In the genomic region with DNA sequence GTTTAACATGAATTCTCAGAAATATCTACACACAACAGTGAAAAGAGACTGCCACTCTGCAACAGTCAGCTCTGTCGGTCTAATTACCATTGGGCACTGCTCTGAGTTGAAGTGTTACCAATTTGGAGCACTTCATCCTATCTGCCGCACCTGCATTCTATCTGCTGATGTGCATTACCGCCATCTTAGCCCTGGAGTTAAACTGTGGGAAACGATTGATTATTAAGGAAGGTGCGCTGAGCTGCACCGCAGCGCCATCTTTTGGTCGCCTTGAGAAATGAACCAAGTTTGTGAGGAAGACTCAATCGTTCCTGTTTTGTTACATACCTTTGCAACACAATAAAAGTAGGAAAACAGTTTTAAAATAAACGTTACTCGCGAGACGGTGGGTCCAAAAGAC, we compare ENCODE assay signal across 9 mouse cellular contexts.
DNase-seq lines count a peak whose midpoint lies in the region; ATAC-seq and TF ChIP-seq lines count a peak whose summit lies in the region.
"Had no signal": no experiment of that assay in that cellular context is flagged by ENCODE, and none has a peak within 500 bp of the region (broad histone marks: within the 10 kb centered on the region; RNA-seq: fewer than 3 reads in every experiment).

No protein-coding gene starts in this region.

- H3K9me3 ChIP-seq in heart, embryonic 11.5 days (replicated peaks; ENCODE audit: control insufficient read depth, low read length), result no peaks in the 10 kb centered on the region
- no peaks in the 10 kb centered on the region for H3K9me3 ChIP-seq in embryonic facial prominence, embryonic 11.5 days (replicated peaks; ENCODE audit: control insufficient read depth, low read length)
- no peaks in the 10 kb centered on the region for H3K9me3 ChIP-seq in hindbrain, embryonic 16.5 days (ENCODE audit: control insufficient read depth, low read length)
- no peaks in the 10 kb centered on the region for H3K9me3 ChIP-seq in stomach, postnatal 0 days (ENCODE audit: control insufficient read depth, low read length)
- H3K9me3 ChIP-seq: limb, embryonic 15.5 days had no signal

- no peak overlapping the region for H3K9ac ChIP-seq in heart, embryonic 11.5 days (ENCODE audit: low read depth, low read length)
- H3K9ac ChIP-seq in embryonic facial prominence, embryonic 11.5 days (replicated peaks; ENCODE audit: low read length), result no peak overlapping the region
- no peak overlapping the region for H3K9ac ChIP-seq in hindbrain, embryonic 16.5 days (ENCODE audit: low read depth, low read length)
- H3K9ac ChIP-seq in stomach, postnatal 0 days (ENCODE audit: low read length), result no peak overlapping the region
- H3K9ac ChIP-seq: limb, embryonic 15.5 days had no signal

- no peak overlapping the region for H3K4me3 ChIP-seq in heart, embryonic 11.5 days (ENCODE audit: low read depth, low read length)
- H3K4me3 ChIP-seq in embryonic facial prominence, embryonic 11.5 days (ENCODE audit: low read depth, low read length), result no peak overlapping the region
- no peak overlapping the region for H3K4me3 ChIP-seq in hindbrain, embryonic 16.5 days (ENCODE audit: low read length)
- no peak overlapping the region for H3K4me3 ChIP-seq in stomach, postnatal 0 days (ENCODE audit: low read depth, low read length)
- H3K4me3 ChIP-seq: limb, embryonic 15.5 days had no signal

- H3K4me1 ChIP-seq in heart, embryonic 11.5 days (ENCODE audit: control insufficient read depth, insufficient read depth, low read length), result no peaks in the 10 kb centered on the region
- no peaks in the 10 kb centered on the region for H3K4me1 ChIP-seq in embryonic facial prominence, embryonic 11.5 days (ENCODE audit: control insufficient read depth, insufficient read depth, low read length)
- H3K4me1 ChIP-seq in hindbrain, embryonic 16.5 days (ENCODE audit: control insufficient read depth, insufficient read depth, low read depth, low read length), result no peaks in the 10 kb centered on the region; the same call in 1 of the 2 replicates
- no peaks in the 10 kb centered on the region for H3K4me1 ChIP-seq in stomach, postnatal 0 days (replicated peaks; ENCODE audit: control insufficient read depth, insufficient read depth)
- H3K4me1 ChIP-seq: limb, embryonic 15.5 days had no signal

- H3K4me2 ChIP-seq in heart, embryonic 11.5 days, result peak overlapping the region; percentile 22; the same call in 1 of the 2 replicates
- no peak overlapping the region for H3K4me2 ChIP-seq in embryonic facial prominence, embryonic 11.5 days (ENCODE audit: low read depth, low read length)
- H3K4me2 ChIP-seq in hindbrain, embryonic 16.5 days (ENCODE audit: low read length), result peak overlapping the region; percentile 43
- H3K4me2 ChIP-seq in stomach, postnatal 0 days (replicated peaks; ENCODE audit: low read depth), result no peak overlapping the region
- H3K4me2 ChIP-seq: limb, embryonic 15.5 days had no signal

- WGBS in heart, embryonic 11.5 days (ENCODE audit: insufficient replicate concordance), result 5% methylated on average over 13 of the region's 13 CpGs
- 6% methylated on average over 13 of the region's 13 CpGs for WGBS in embryonic facial prominence, embryonic 11.5 days
- 3% methylated on average over 13 of the region's 13 CpGs for WGBS in hindbrain, embryonic 16.5 days
- 3% methylated on average over 13 of the region's 13 CpGs for WGBS in stomach, postnatal 0 days

- no peak for DNase-seq in heart, adult 8-10 months (ENCODE audit: low spot score)
- peak; percentile 35 for DNase-seq in Muller cell, postnatal 12 days (ENCODE audit: inconsistent ontology term)
- peak; percentile 70 for DNase-seq in embryonic facial prominence, embryonic 11.5 days (ENCODE audit: low spot score)
- DNase-seq in stomach, postnatal 0 days (ENCODE audit: low spot score), result peak; percentile 42
- no peak for DNase-seq in urinary bladder, postnatal 25 days (ENCODE audit: low spot score)

- peak; percentile 75 for TF ChIP-seq CTCF in stomach, postnatal 0 days (IDR thresholded peaks at IDR 0.05; ENCODE audit: low read depth)

- H3K27me3 ChIP-seq in heart, embryonic 11.5 days (ENCODE audit: control insufficient read depth, insufficient read depth, low read length), result no peaks in the 10 kb centered on the region
- H3K27me3 ChIP-seq in embryonic facial prominence, embryonic 11.5 days (ENCODE audit: control insufficient read depth, insufficient read depth, low read length), result no peaks in the 10 kb centered on the region
- no peaks in the 10 kb centered on the region for H3K27me3 ChIP-seq in hindbrain, embryonic 16.5 days (replicated peaks; ENCODE audit: control insufficient read depth, insufficient read depth, low read length)
- H3K27me3 ChIP-seq in stomach, postnatal 0 days (ENCODE audit: control insufficient read depth, insufficient read depth, low read length), result no peaks in the 10 kb centered on the region
- H3K27me3 ChIP-seq: limb, embryonic 15.5 days had no signal

- no peak overlapping the region for H3K27ac ChIP-seq in heart, embryonic 11.5 days (ENCODE audit: low read depth, low read length)
- H3K27ac ChIP-seq in embryonic facial prominence, embryonic 11.5 days (replicated peaks; ENCODE audit: low read depth, low read length), result no peak overlapping the region
- H3K27ac ChIP-seq in hindbrain, embryonic 16.5 days (ENCODE audit: low read depth, low read length), result no peak overlapping the region
- no peak overlapping the region for H3K27ac ChIP-seq in stomach, postnatal 0 days (replicated peaks)
- H3K27ac ChIP-seq: limb, embryonic 15.5 days had no signal

- no peaks in the 10 kb centered on the region for H3K36me3 ChIP-seq in heart, embryonic 11.5 days (ENCODE audit: control insufficient read depth, insufficient read depth, low read length)
- H3K36me3 ChIP-seq in embryonic facial prominence, embryonic 11.5 days (replicated peaks; ENCODE audit: control insufficient read depth, insufficient read depth, low read depth, low read length), result no peaks in the 10 kb centered on the region
- no peaks in the 10 kb centered on the region for H3K36me3 ChIP-seq in hindbrain, embryonic 16.5 days (ENCODE audit: control insufficient read depth, insufficient read depth, low read length)
- H3K36me3 ChIP-seq in stomach, postnatal 0 days (ENCODE audit: control insufficient read depth, insufficient read depth, low read length), result no peaks in the 10 kb centered on the region
- H3K36me3 ChIP-seq: limb, embryonic 15.5 days had no signal

- no peak for TF ChIP-seq EP300 in stomach, postnatal 0 days (optimal IDR thresholded peaks at IDR 0.05)

- no peak for ATAC-seq in heart, embryonic 11.5 days (replicated peaks; ENCODE audit: insufficient number of reproducible peaks, low FRiP score, low TSS enrichment)
- ATAC-seq in embryonic facial prominence, embryonic 11.5 days (replicated peaks; ENCODE audit: insufficient number of reproducible peaks, low FRiP score, low TSS enrichment, low read depth), result no peak
- peak; percentile 69 for ATAC-seq in hindbrain, embryonic 16.5 days
- ATAC-seq in megakaryocyte progenitor cell, adult 5-6 weeks (replicated peaks; ENCODE audit: poor library complexity), result peak; percentile 68
- no peak for ATAC-seq in stomach, postnatal 0 days (ENCODE audit: low FRiP score, low TSS enrichment)

Comparison
In these comparisons a context has a peak if more than half of its experiments do, and no peak if none do; other contexts are left out.
1. ATAC-seq: peak in hindbrain, embryonic 16.5 days (single experiment) and megakaryocyte progenitor cell, adult 5-6 weeks (single experiment); none in heart, embryonic 11.5 days (single experiment), embryonic facial prominence, embryonic 11.5 days (single experiment) and stomach, postnatal 0 days (single experiment).
2. H3K4me2 ChIP-seq: peak in heart, embryonic 11.5 days (single experiment) and hindbrain, embryonic 16.5 days (single experiment); none in embryonic facial prominence, embryonic 11.5 days (single experiment) and stomach, postnatal 0 days (single experiment).
3. DNase-seq: peak in Muller cell, postnatal 12 days (single experiment), embryonic facial prominence, embryonic 11.5 days (single experiment) and stomach, postnatal 0 days (single experiment); none in heart, adult 8-10 months (single experiment) and urinary bladder, postnatal 25 days (single experiment).